Mouse (Mus musculus) C2C12 (cell line): ENCODE data around the gene Icam2.

Experiments
- CEBPB ChIP-seq: IDR thresholded peaks from one replicate; pipeline ENCODE4 v1.6.1; 2011; ENCODE audit warnings: low read depth, mild to moderate bottlenecking, control low read depth, moderate library complexity
- CTCF ChIP-seq: IDR thresholded peaks from one replicate; pipeline ENCODE4 v1.5.1; 2011; ENCODE audit not compliant: control insufficient read depth, insufficient read depth, insufficient read length
- FOSL1 ChIP-seq: IDR thresholded peaks from one replicate; pipeline ENCODE4 v1.8.0; 2011; ENCODE audit warnings: mild to moderate bottlenecking, low read length; ENCODE audit not compliant: poor library complexity, insufficient read depth, severe bottlenecking
- MAX ChIP-seq: IDR thresholded peaks from one replicate; pipeline ENCODE4 v1.6.1; 2011; ENCODE audit warnings: mild to moderate bottlenecking, control low read depth
- MYOD1 ChIP-seq: IDR thresholded peaks from one replicate; pipeline ENCODE4 v1.6.1; 2011; ENCODE audit warnings: low read depth; ENCODE audit not compliant: control insufficient read depth, insufficient read length
- MYOG ChIP-seq: IDR thresholded peaks from one replicate; pipeline ENCODE4 v1.6.1; 2011; ENCODE audit not compliant: control insufficient read depth, insufficient read length; ENCODE audit errors: extremely low read depth
- USF1 ChIP-seq: IDR thresholded peaks from one replicate; pipeline ENCODE4 v1.6.1; 2011; ENCODE audit warnings: low read depth, mild to moderate bottlenecking, control low read depth, moderate library complexity

- TF ChIP-seq MAX: no peak
- TF ChIP-seq CEBPB: no peak
- no peak for TF ChIP-seq CTCF
- no peak for TF ChIP-seq MYOG
- no peak for TF ChIP-seq FOSL1
- no peak for TF ChIP-seq USF1
- no peak for TF ChIP-seq MYOD1
Observed at GRCm38 (mm10) chr11:106393331-106393616, 5.4 kb upstream of the Icam2 start.
